Mouse (Mus musculus) liver (tissue): ENCODE results near the gene Uap1l1.

Experiments
- DNase-seq: peaks from one replicate; pipeline ENCODE4 v3.0.0-alpha.2; 2020; ENCODE audit warnings: mixed read lengths

Gene Uap1l1

GRCm38 (mm10) chr2:25369996-25370395 is 4.5 kb upstream of the Uap1l1 start:
- peak; percentile 73 for DNase-seq

- no peak for DNase-seq
Observed at GRCm38 (mm10) chr2:25364761-25365090, 756 bp downstream of the Uap1l1 start.

- DNase-seq = no peak
Observed at GRCm38 (mm10) chr2:25364313-25364712, 1.2 kb downstream of the Uap1l1 start.

GRCm38 (mm10) chr2:25363478-25364178 is 1.9 kb downstream of the Uap1l1 start:
- DNase-seq = no peak

GRCm38 (mm10) chr2:25359848-25360247 is 5.6 kb downstream of the Uap1l1 start:
- no peak for DNase-seq

GRCm38 (mm10) chr2:25356208-25357079 is 9.0 kb downstream of the Uap1l1 start, which contains the start of gene Dpp7:
TSS of gene Dpp7 (minus strand) at chr2:25356359.
- DNase-seq = peak; percentile 86

- DNase-seq = no peak
Observed at GRCm38 (mm10) chr2:25355419-25356066, 9.9 kb downstream of the Uap1l1 start.

GRCm38 (mm10) chr2:25354211-25354610 is 11.3 kb downstream of the Uap1l1 start:
- no peak for DNase-seq

GRCm38 (mm10) chr2:25350701-25351100 is 14.8 kb downstream of the Uap1l1 start:
- no peak for DNase-seq

GRCm38 (mm10) chr2:25349499-25349898 is 16.0 kb downstream of the Uap1l1 start:
- no peak for DNase-seq

GRCm38 (mm10) chr2:25348162-25348561 is 17.3 kb downstream of the Uap1l1 start:
- no peak for DNase-seq

- DNase-seq = no peak
Observed at GRCm38 (mm10) chr2:25338303-25338702, 27.2 kb downstream of the Uap1l1 start.

GRCm38 (mm10) chr2:25333569-25333968 is 31.9 kb downstream of the Uap1l1 start:
- DNase-seq = no peak

GRCm38 (mm10) chr2:25332286-25333160 is 33.0 kb downstream of the Uap1l1 start, which contains the start of gene Man1b1:
TSS of gene Man1b1 (plus strand) at chr2:25332338.
- peak; percentile 99 for DNase-seq

- DNase-seq = no peak
Observed at GRCm38 (mm10) chr2:25331470-25331869, 34.0 kb downstream of the Uap1l1 start.

GRCm38 (mm10) chr2:25328440-25328839 is 37.0 kb downstream of the Uap1l1 start:
- DNase-seq = peak; percentile 31

- DNase-seq = no peak
Observed at GRCm38 (mm10) chr2:25326036-25326435, 39.4 kb downstream of the Uap1l1 start.

- no peak for DNase-seq
Observed at GRCm38 (mm10) chr2:25320084-25320483, 45.4 kb downstream of the Uap1l1 start.

- peak; percentile 69 for DNase-seq
Observed at GRCm38 (mm10) chr2:25318971-25319773, 46.3 kb downstream of the Uap1l1 start, which contains the start of gene Grin1. TSS of gene Grin1 (minus strand) at chr2:25319187.

GRCm38 (mm10) chr2:25318119-25318966 is 47.1 kb downstream of the Uap1l1 start:
- no peak for DNase-seq
